Mouse (Mus musculus) limb, embryonic 14.5 days (tissue): ENCODE measurements around the gene Bpifb1. TPM values are rescaled to one million over a fixed set of nuclear protein-coding genes. Genes with fewer than 3 reads are reported as not detected.

ENCODE experiments used
- ATAC-seq: fragments of 200-750 bp; cut with Nextera tagmentation; 2 replicates; pipeline ENCODE4 v1.8.0; 2017; ENCODE audit warnings: low read depth, moderate number of reproducible peaks, moderate TSS enrichment; ENCODE audit not compliant: low FRiP score
- DNase-seq: peaks from one replicate; pipeline ENCODE4 v3.0.0-alpha.2; 2015; ENCODE audit warnings: low spot score
- H3K27ac ChIP-seq: fragments of 300-500 bp; sonication (generic); replicated peaks from 2 replicates; pipeline ENCODE4 v1.5.1; 2014; ENCODE audit warnings: low read depth, mild to moderate bottlenecking, low read length, moderate library complexity, mixed read lengths
- H3K27me3 ChIP-seq: fragments of 300-500 bp; sonication (generic); 2 replicates; pipeline ENCODE4 v1.6.1; 2014; ENCODE audit warnings: low read length, mixed read lengths; ENCODE audit not compliant: control insufficient read depth, insufficient read depth
- H3K36me3 ChIP-seq: fragments of 300-500 bp; sonication (generic); 2 replicates; pipeline ENCODE4 v1.6.1; 2014; ENCODE audit warnings: mild to moderate bottlenecking, low read length, moderate library complexity, mixed read lengths; ENCODE audit not compliant: control insufficient read depth, insufficient read depth
- H3K4me1 ChIP-seq: fragments of 300-500 bp; sonication (generic); 2 replicates; pipeline ENCODE4 v1.6.1; 2014; ENCODE audit warnings: antibody characterized with exemption, low read length, mixed read lengths; ENCODE audit not compliant: control insufficient read depth, insufficient read depth
- H3K4me2 ChIP-seq: fragments of 300-500 bp; sonication (generic); replicated peaks from 2 replicates; pipeline ENCODE4 v1.6.1; 2014; ENCODE audit warnings: low read depth, mild to moderate bottlenecking, low read length, moderate library complexity; ENCODE audit not compliant: severe bottlenecking
- H3K4me3 ChIP-seq: fragments of 300-500 bp; sonication (generic); replicated peaks from 2 replicates; pipeline ENCODE4 v1.5.1; 2014; ENCODE audit warnings: low read length
- H3K9ac ChIP-seq: fragments of 300-500 bp; sonication (generic); 2 replicates; pipeline ENCODE4 v1.6.1; 2014; ENCODE audit warnings: mild to moderate bottlenecking, low read depth, low read length, moderate library complexity; ENCODE audit not compliant: severe bottlenecking
- H3K9me3 ChIP-seq: fragments of 300-500 bp; sonication (generic); 2 replicates; pipeline ENCODE4 v1.6.1; 2016; ENCODE audit warnings: low read length; ENCODE audit not compliant: control insufficient read depth
- POLR2A ChIP-seq: fragments of 200-500 bp; IDR thresholded peaks from 2 replicates; pipeline ENCODE4 v1.8.0; 2012; ENCODE audit warnings: inconsistent platforms, mild to moderate bottlenecking, moderate library complexity, borderline replicate concordance; ENCODE audit not compliant: insufficient read depth, insufficient read length; ENCODE audit errors: extremely low read depth
- WGBS: fragments of 180-500 bp; shearing (Covaris S2); extraction: QIAGEN DNeasy Blood & Tissue Kit; methylation state at CpG from one replicate; pipeline ENCODE4 v1.1.7; 2014; 5-methylcytosine and 5-hydroxymethylcytosine counted together
- polyA plus RNA-seq, 2 experiments: library from polyadenylated mRNA; depleted of rRNA in 1 of 2; stranded (reverse) in 1 of 2; unstranded in 1 of 2; fragments of >200 nt; fragmentation: Nextera tagmentation in 1 of 2; extraction: Ambion mirVana in 1 of 2; gene quantifications; 2 replicates each; pipeline versions ENCODE4 v1.2.1 to v1.2.3; 2012 to 2014

Gene Bpifb1
- not detected in 2 replicates for polyA plus RNA-seq (2012; rRNA removed)
- 0.26 TPM in 1 of 2 replicates, not detected in the other for polyA plus RNA-seq (2014; fragmentation: Nextera tagmentation; extraction: Ambion mirVana)

- H3K4me1 ChIP-seq = no peaks in the 10 kb centered on the region
- no peak for TF ChIP-seq POLR2A
- no peak within 1 kb of the TSS for H3K27ac ChIP-seq
- H3K4me2 ChIP-seq = no peak within 1 kb of the TSS
- H3K9me3 ChIP-seq = no peaks in the 10 kb centered on the region
- 87% methylated on average over 11 of the region's 11 CpGs for WGBS
- no peaks in the 10 kb centered on the region for H3K36me3 ChIP-seq
- ATAC-seq = no peak
- H3K27me3 ChIP-seq = no peaks in the 10 kb centered on the region
- no peak within 1 kb of the TSS for H3K4me3 ChIP-seq
- no peak for DNase-seq
- no peak within 1 kb of the TSS for H3K9ac ChIP-seq
These were observed at the start of gene Bpifb1 for GRCm38 (mm10) chr2:154190546-154191258. Gene Bpifb1, plus strand, starts transcription at chr2:154190818.

- no peak for TF ChIP-seq POLR2A
- H3K27ac ChIP-seq = no peak within 1 kb of the TSS
These were observed 48.0 kb upstream of the Bpifb1 start, which contains the start of gene Bpifa1 for GRCm38 (mm10) chr2:154142580-154142979. Gene Bpifa1, plus strand, starts transcription at chr2:154142880.

GRCm38 (mm10) chr2:154143735-154144134, 46.9 kb upstream of the Bpifb1 start:
- Histone ChIP-seq H3K4me3 (no peak overlapping the region), H3K36me3 (no peaks in the 10 kb centered on the region), H3K27ac (no peak overlapping the region), H3K27me3 (no peaks in the 10 kb centered on the region), H3K9ac (no peak overlapping the region), H3K4me2 (no peak overlapping the region), H3K4me1 (no peaks in the 10 kb centered on the region), H3K9me3 (no peaks in the 10 kb centered on the region)
- 69% methylated on average over 3 of the region's 3 CpGs for WGBS
- ATAC-seq (no peak), DNase-seq (peak; percentile 3)
- TF ChIP-seq POLR2A = no peak

More at GRCm38 (mm10) chr2:154142580-154142979, 48.0 kb upstream of the Bpifb1 start, which contains the start of gene Bpifa1:
- Histone ChIP-seq H3K4me3 (no peak within 1 kb of the TSS), H3K36me3 (no peaks in the 10 kb centered on the region), H3K27me3 (no peaks in the 10 kb centered on the region), H3K4me1 (no peaks in the 10 kb centered on the region), H3K9me3 (no peaks in the 10 kb centered on the region), H3K9ac (no peak within 1 kb of the TSS), H3K4me2 (no peak within 1 kb of the TSS)
- no peak for DNase-seq
- WGBS = 79% methylated on average over 4 of the region's 4 CpGs
- ATAC-seq = no peak

GRCm38 (mm10) chr2:154147496-154147895, 43.1 kb upstream of the Bpifb1 start:
- Histone ChIP-seq H3K36me3 (no peaks in the 10 kb centered on the region), H3K9me3 (no peaks in the 10 kb centered on the region), H3K4me2 (no peak overlapping the region), H3K27ac (no peak overlapping the region), H3K27me3 (no peaks in the 10 kb centered on the region), H3K4me3 (no peak overlapping the region), H3K4me1 (no peaks in the 10 kb centered on the region), H3K9ac (no peak overlapping the region)
- 70% methylated on average over 4 of the region's 4 CpGs for WGBS
- no peak for TF ChIP-seq POLR2A
- DNase-seq = no peak
- no peak for ATAC-seq

- DNase-seq = peak; percentile 7
- Histone ChIP-seq H3K4me1 (no peaks in the 10 kb centered on the region), H3K27me3 (no peaks in the 10 kb centered on the region), H3K4me3 (no peak overlapping the region), H3K36me3 (no peaks in the 10 kb centered on the region), H3K9ac (no peak overlapping the region), H3K27ac (no peak overlapping the region), H3K4me2 (no peak overlapping the region), H3K9me3 (no peaks in the 10 kb centered on the region)
- TF ChIP-seq POLR2A = no peak
- 29% methylated on average over 3 of the region's 3 CpGs for WGBS
- ATAC-seq = no peak
These were observed 32.2 kb upstream of the Bpifb1 start for GRCm38 (mm10) chr2:154158433-154158832.
